Mouse (Mus musculus) hindbrain, embryonic 16.5 days (tissue): Measurements from ENCODE around the gene Pdzk1. TPM values are rescaled to one million over a fixed set of nuclear protein-coding genes. Genes with fewer than 3 reads are reported as not detected.

Experiments used
- ATAC-seq: fragments of 200-750 bp; cut with Nextera tagmentation; 2 replicates; pipeline ENCODE4 v1.8.0; 2017; ENCODE audit warnings: moderate TSS enrichment, moderate library complexity
- H3K27ac ChIP-seq: fragments of 300-500 bp; sonication (generic); 2 replicates; pipeline ENCODE4 v1.5.1; 2014; ENCODE audit warnings: low read depth, mild to moderate bottlenecking, control low read depth, low read length, moderate library complexity
- H3K27me3 ChIP-seq: fragments of 300-500 bp; sonication (generic); replicated peaks from 2 replicates; pipeline ENCODE4 v1.6.1; 2014; ENCODE audit warnings: low read length; ENCODE audit not compliant: control insufficient read depth, insufficient read depth
- H3K36me3 ChIP-seq: fragments of 300-500 bp; sonication (generic); 2 replicates; pipeline ENCODE4 v1.6.1; 2014; ENCODE audit warnings: mild to moderate bottlenecking, low read length, moderate library complexity, mixed read lengths; ENCODE audit not compliant: control insufficient read depth, insufficient read depth
- H3K4me1 ChIP-seq: fragments of 300-500 bp; sonication (generic); 2 replicates; pipeline ENCODE4 v1.6.1; 2014; ENCODE audit warnings: low read depth, low read length; ENCODE audit not compliant: control insufficient read depth, insufficient read depth
- H3K4me2 ChIP-seq: fragments of 300-500 bp; sonication (generic); 2 replicates; pipeline ENCODE4 v1.6.1; 2014; ENCODE audit warnings: mild to moderate bottlenecking, low read length, control low read depth, moderate library complexity
- H3K4me3 ChIP-seq: fragments of 300-500 bp; sonication (generic); 2 replicates; pipeline ENCODE4 v1.5.1; 2014; ENCODE audit warnings: mild to moderate bottlenecking, low read length, control low read depth, moderate library complexity
- H3K9ac ChIP-seq: fragments of 300-500 bp; sonication (generic); 2 replicates; pipeline ENCODE4 v1.6.1; 2014; ENCODE audit warnings: low read depth, mild to moderate bottlenecking, control low read depth, low read length, moderate library complexity
- H3K9me3 ChIP-seq: fragments of 300-500 bp; sonication (generic); 2 replicates; pipeline ENCODE4 v1.6.1; 2014; ENCODE audit warnings: mild to moderate bottlenecking, low read length, moderate library complexity; ENCODE audit not compliant: control insufficient read depth
- WGBS: fragments of 180-500 bp; shearing (Covaris S2); extraction: QIAGEN DNeasy Blood & Tissue Kit; methylation state at CpG from one replicate; pipeline ENCODE4 v1.1.7; 2014; 5-methylcytosine and 5-hydroxymethylcytosine counted together
- polyA plus RNA-seq: library from polyadenylated mRNA; unstranded; fragments of >200 nt; fragmentation: Nextera tagmentation; extraction: Ambion mirVana; gene quantifications from 2 replicates; pipeline ENCODE4 v1.2.1, GENCODE M21; 2015

Pdzk1 gene
- polyA plus RNA-seq, 1 experiment from 2014 or later = 0.15 TPM

GRCm38 (mm10) chr3:96870270-96870669, 41.2 kb downstream of the Pdzk1 start:
- WGBS = 97% methylated on average over 2 of the region's 2 CpGs
- Histone ChIP-seq H3K36me3 (peaks cover 34% of the 10 kb centered on the region), H3K27ac (no peak overlapping the region), H3K4me3 (no peak overlapping the region), H3K4me2 (no peak overlapping the region), H3K9ac (no peak overlapping the region), H3K9me3 (no peaks in the 10 kb centered on the region), H3K27me3 (no peaks in the 10 kb centered on the region), H3K4me1 (no peaks in the 10 kb centered on the region)
- no peak for ATAC-seq

- no peaks in the 10 kb centered on the region for H3K4me1 ChIP-seq
- no peak overlapping the region for H3K27ac ChIP-seq
- no peaks in the 10 kb centered on the region for H3K9me3 ChIP-seq
- WGBS = 91% methylated on average over 8 of the region's 8 CpGs
- peaks cover 35% of the 10 kb centered on the region for H3K36me3 ChIP-seq
- H3K4me2 ChIP-seq = no peak overlapping the region
- no peak overlapping the region for H3K4me3 ChIP-seq
- ATAC-seq = no peak
- H3K27me3 ChIP-seq = no peaks in the 10 kb centered on the region
- H3K9ac ChIP-seq = no peak overlapping the region
These were observed 42.0 kb downstream of the Pdzk1 start for GRCm38 (mm10) chr3:96871070-96871469.

- Histone ChIP-seq H3K9me3 (no peaks in the 10 kb centered on the region), H3K27me3 (no peaks in the 10 kb centered on the region), H3K9ac (no peak overlapping the region), H3K27ac (no peak overlapping the region), H3K4me2 (no peak overlapping the region), H3K4me3 (no peak overlapping the region), H3K4me1 (no peaks in the 10 kb centered on the region), H3K36me3 (peaks cover 38% of the 10 kb centered on the region)
- WGBS = 98% methylated on average over 8 of the region's 8 CpGs
- no peak for ATAC-seq
These were observed 43.4 kb downstream of the Pdzk1 start for GRCm38 (mm10) chr3:96872501-96872900.

- H3K36me3 ChIP-seq = peaks cover 22% of the 10 kb centered on the region
- no peak overlapping the region for H3K9ac ChIP-seq
These were observed 45.9 kb downstream of the Pdzk1 start for GRCm38 (mm10) chr3:96874808-96875571.

GRCm38 (mm10) chr3:96879536-96879935, 50.5 kb downstream of the Pdzk1 start:
- Histone ChIP-seq H3K4me3 (no peak overlapping the region), H3K9me3 (no peaks in the 10 kb centered on the region), H3K4me1 (no peaks in the 10 kb centered on the region), H3K36me3 (peaks cover 31% of the 10 kb centered on the region), H3K4me2 (no peak overlapping the region), H3K9ac (no peak overlapping the region), H3K27me3 (no peaks in the 10 kb centered on the region), H3K27ac (no peak overlapping the region)
- WGBS = 91% methylated on average over 9 of the region's 9 CpGs
- no peak for ATAC-seq

More at GRCm38 (mm10) chr3:96874808-96875571, 45.9 kb downstream of the Pdzk1 start:
- H3K4me1 ChIP-seq = no peaks in the 10 kb centered on the region
- H3K27ac ChIP-seq = no peak overlapping the region
- H3K4me3 ChIP-seq = no peak overlapping the region
- no peak overlapping the region for H3K4me2 ChIP-seq
- ATAC-seq = no peak
- H3K27me3 ChIP-seq = no peaks in the 10 kb centered on the region
- no peaks in the 10 kb centered on the region for H3K9me3 ChIP-seq
- WGBS = 84% methylated on average over 7 of the region's 7 CpGs

- H3K9ac ChIP-seq = no peak overlapping the region
- WGBS = 92% methylated on average over 4 of the region's 4 CpGs
- H3K9me3 ChIP-seq = no peaks in the 10 kb centered on the region
- H3K27me3 ChIP-seq = no peaks in the 10 kb centered on the region
- no peaks in the 10 kb centered on the region for H3K4me1 ChIP-seq
- peak; percentile 42; the same call in 1 of the 2 replicates for ATAC-seq
- peaks cover 27% of the 10 kb centered on the region for H3K36me3 ChIP-seq
- no peak overlapping the region for H3K4me3 ChIP-seq
- no peak overlapping the region for H3K27ac ChIP-seq
- no peak overlapping the region for H3K4me2 ChIP-seq
These were observed 51.3 kb downstream of the Pdzk1 start for GRCm38 (mm10) chr3:96880385-96880784.

- Histone ChIP-seq H3K4me2 (no peak overlapping the region), H3K9ac (no peak overlapping the region), H3K4me1 (no peaks in the 10 kb centered on the region), H3K9me3 (no peaks in the 10 kb centered on the region), H3K36me3 (peaks cover 27% of the 10 kb centered on the region), H3K27me3 (no peaks in the 10 kb centered on the region), H3K4me3 (no peak overlapping the region), H3K27ac (no peak overlapping the region)
- WGBS = 80% methylated on average over 6 of the region's 6 CpGs
- no peak for ATAC-seq
These were observed 52.5 kb downstream of the Pdzk1 start for GRCm38 (mm10) chr3:96881557-96881956.

GRCm38 (mm10) chr3:96882061-96882849, 53.2 kb downstream of the Pdzk1 start:
- Histone ChIP-seq H3K4me3 (no peak overlapping the region), H3K9ac (no peak overlapping the region), H3K36me3 (peaks cover 28% of the 10 kb centered on the region), H3K9me3 (no peaks in the 10 kb centered on the region), H3K4me1 (no peaks in the 10 kb centered on the region), H3K4me2 (no peak overlapping the region), H3K27me3 (no peaks in the 10 kb centered on the region), H3K27ac (no peak overlapping the region)
- no peak for ATAC-seq
- 95% methylated on average over 14 of the region's 14 CpGs for WGBS

- no peak overlapping the region for H3K27ac ChIP-seq
- H3K27me3 ChIP-seq = no peaks in the 10 kb centered on the region
- no peak overlapping the region for H3K9ac ChIP-seq
- H3K4me2 ChIP-seq = no peak overlapping the region
- H3K4me1 ChIP-seq = no peaks in the 10 kb centered on the region
- 95% methylated on average over 7 of the region's 7 CpGs for WGBS
- ATAC-seq = no peak
- H3K9me3 ChIP-seq = no peaks in the 10 kb centered on the region
- peaks cover 37% of the 10 kb centered on the region for H3K36me3 ChIP-seq
- H3K4me3 ChIP-seq = no peak overlapping the region
These were observed 54.6 kb downstream of the Pdzk1 start for GRCm38 (mm10) chr3:96883690-96884089.
